Mouse (Mus musculus) urinary bladder, postnatal 4 days (tissue): ENCODE data around the gene Zmynd15.
"Not testable (repeated sequence)": the region's sequence is repeated elsewhere in the genome, so short reads cannot be mapped to it uniquely, and the experiment has no call there.

Experiments used
- DNase-seq, 2 experiments: peaks; one replicate each; pipeline ENCODE4 v3.0.0; 2021 to 2022; ENCODE audit warnings: low spot score in 2 of 2

Zmynd15 gene

DNA sequence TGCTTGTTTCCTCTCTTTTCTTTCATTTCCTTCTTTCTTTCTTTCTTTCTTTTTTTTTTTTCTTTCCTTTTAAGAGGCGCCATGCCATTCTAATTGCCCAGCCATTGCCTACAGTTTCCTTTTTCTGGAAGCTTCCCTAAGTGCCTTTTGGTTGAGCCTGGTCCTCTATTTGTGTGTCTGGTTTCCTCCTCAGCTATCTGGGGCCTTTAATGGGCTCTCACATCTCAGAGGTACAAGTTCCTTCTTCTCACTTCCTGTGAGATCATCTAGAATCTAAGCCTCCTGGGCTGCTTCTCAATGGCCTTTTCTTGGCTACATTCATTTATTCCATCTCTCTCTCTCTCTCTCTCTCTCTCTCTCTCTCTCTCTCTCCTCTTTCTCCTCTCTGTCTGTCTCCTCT is 11.9 kb upstream of the Zmynd15 start:
- no peak for DNase-seq

DNA sequence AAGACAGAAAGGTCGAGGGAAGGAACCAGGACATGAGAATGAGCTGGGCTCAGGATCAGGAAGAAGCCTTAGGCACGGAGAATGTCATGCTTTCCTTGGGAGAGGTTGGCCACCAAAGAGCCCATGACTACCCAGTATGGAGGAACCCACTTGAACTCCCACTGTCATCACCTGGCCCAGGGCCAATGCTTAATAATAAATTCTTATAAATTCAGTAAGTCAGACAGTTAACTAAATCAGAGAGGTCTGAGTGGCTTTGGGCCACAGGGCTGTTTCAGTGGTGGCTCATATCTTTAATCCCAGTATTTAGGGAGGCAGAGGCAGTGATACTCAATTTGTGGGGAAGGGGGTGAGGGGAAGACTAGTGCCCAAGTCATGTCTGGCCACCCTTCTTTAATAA is 8.3 kb upstream of the Zmynd15 start:
- no peak for DNase-seq

DNA sequence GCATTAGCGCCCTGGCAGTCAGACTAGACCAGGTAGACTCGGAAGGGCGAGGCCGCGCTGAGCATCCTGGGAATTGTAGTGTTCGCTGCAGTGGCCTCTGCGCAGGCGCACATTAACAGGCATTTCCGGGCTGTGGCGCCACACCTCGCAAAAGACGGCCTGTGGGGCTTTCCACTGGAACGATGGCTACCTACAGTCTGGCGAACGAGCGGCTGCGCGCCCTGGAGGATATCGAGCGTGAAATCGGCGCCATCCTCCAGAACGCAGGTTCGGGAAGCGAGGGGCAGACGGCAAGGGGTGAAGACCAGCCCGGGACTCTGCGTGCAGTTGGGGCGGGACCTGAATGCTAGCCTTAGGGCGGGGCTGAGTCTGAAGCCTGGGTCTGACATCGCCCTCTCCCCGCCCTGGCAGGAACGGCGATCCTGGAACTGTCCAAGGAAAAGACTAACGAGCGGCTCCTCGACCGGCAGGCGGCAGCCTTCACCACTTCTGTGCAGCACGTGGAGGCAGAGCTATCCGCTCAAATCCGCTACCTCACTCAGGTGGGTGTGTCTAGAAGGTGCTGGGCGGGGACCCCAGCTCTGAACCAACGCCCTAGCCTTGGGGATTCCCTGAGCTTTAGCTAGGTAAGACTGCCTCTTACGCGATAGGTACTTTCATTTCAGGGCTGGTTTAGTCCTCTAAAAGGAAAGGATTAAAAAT is 7.3 kb upstream of the Zmynd15 start, which contains the start of gene Med11:
Gene Med11 (plus strand): TSS at position 123 of the 702 bp plus-strand sequence.
- peak; percentile 96 for DNase-seq

DNA sequence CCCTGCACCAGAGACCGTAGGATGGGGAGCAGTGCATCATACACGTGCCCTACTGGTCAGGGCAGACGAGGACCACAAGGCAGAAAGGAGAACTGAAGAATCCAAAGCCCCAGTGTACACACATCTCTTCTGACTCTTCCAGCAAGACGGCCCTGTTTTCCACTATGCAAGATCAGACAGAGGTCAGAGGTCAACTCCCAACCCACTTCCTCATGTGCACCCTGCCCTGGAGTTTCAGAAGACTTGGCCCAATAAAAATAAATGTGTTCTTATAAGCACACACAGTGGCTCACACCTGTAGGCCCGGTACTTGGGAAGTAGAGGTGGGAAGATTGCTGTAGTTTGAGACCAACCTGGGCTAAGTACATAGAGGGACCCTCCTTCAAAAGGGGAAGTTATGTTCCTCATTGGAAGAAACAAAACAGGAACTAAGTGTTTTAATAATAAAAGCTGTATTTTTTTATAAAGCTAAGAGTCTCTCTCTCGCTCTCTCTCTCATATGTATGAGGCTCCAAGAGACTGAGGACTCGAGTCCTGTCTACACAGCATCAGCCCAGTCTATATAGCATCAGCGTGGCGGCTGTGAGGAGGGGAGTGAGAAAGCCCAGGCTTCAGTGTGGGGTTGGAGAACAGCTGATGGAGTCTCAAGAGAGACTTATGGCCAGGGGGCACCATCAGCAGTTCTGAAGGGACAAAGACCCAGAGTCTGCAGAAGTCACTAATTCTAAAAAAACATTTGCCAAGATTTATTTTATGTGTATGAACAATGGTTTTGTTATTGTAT is 5.8 kb upstream of the Zmynd15 start:
- no peak for DNase-seq

DNA sequence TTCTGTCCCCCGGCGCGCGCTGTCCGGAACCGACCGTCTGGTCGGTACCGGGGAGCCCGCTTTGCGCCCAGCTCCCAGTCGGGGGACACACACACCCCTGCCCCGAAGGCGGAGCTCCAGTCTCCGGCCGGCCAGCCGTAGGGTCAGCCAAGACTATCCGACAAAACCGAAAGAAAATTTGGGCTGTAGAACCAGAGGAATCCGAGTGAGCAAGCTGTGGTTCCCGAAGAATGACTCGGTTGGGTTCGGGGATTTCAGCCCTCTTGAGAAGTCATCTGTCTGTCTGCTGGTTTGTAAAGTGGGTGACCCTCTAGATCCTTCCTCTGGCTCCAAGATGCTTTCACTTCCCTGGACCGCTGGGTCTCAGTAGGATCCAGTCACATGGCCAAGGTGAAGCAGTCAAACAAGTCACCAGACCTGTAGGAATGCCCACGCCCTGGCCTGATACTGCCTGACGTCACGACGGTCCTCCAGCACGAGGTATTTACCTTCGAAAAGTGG is 418 bp downstream of the Zmynd15 start, which contains the start of gene Cxcl16:
Gene Cxcl16 (minus strand): TSS at position 384 of the 501 bp plus-strand sequence.
- DNase-seq, result peak in 1 of 2 experiments; percentile 41

DNA sequence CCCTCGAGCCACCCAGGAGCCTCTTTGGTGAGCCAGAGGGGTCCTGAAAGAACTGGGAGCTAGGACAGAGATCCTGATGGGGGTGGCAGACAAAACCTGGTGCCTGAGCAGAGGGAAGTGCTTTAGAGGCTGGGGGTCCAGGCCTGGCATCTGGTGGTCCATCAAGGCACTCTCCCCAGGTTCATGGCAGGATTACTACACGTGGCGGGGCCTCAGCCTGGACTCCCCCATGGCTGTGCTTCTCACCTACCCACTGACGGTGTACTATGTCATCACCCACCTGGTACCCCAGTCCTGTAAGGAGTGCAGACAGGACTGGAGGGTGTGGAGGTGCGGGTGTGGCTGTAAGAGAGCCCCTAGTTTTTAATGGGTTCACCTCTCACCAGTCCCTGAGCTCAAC is 4.7 kb downstream of the Zmynd15 start:
- no peak for DNase-seq

DNA sequence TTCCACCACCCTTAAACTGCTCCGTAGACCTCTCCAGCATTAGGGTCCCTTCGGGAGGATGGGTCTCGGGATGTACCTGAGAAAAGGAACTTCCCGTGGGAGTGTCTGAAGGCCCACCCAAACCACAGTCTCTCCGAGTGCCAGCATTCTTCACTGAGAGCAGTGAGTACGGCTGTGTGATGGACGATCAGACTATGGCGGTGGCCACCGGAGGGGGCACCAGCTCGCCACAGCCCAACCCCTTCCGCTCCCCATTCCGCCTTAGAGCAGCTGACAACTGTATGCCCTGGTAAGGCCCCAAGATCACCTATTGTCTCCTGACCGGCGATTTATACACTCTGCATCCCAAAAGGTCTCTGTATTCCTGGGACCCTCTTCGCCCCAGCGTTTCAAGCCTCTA is 6.0 kb downstream of the Zmynd15 start:
- DNase-seq, result no peak

DNA sequence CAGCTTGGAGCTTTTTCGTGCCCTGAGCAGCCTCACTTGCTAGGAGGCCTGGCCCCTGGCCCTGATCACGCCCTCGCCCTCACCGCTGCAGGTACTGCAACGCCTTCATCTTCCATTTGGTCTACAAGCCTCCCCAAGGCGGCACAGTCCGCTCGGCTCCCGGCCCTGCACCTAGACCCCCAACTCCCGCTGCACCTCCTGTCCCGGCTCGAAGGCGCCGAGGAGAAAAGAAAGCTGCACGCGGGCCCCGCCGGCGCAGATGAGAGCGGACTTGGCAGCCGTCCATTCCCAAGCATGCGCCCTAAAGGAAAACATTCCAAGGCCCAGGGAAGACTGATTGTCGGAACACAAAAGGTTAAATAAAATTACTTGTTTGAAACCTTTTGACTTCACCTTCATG is 6.6 kb downstream of the Zmynd15 start:
- no peak for DNase-seq

DNA sequence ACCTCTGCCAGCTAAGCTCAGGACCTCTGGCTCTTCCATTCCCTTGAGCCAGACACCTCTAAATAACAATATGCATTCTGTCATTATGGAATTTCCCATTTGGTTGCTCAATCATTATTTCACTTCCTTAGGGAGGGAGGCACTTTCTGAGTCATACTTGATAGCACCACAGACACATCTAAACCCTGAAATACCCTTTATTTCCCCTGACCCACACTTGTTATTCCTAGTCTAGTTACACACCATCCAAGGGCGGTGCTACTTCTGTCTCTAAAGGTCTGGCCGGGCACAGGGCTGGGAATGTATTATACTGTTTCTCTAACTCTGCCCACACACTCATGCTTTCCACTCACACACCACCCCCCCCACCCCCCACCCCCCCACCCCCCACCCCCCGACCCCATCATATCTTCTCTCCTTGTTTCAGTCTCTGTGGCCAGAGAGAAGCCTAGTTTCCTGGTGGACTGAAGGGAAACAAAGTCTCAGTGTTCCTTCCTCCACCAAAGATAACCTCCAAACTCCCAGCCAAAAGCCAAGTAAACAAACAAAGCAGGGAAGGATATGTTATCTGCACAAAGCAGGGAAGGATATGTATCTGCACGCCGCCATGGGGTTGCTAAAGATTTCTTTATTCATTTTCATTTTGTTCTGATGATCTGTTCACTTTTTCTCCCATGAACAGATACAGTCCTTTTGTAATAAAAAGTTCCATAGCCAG is 8.8 kb downstream of the Zmynd15 start:
- no peak for DNase-seq

DNA sequence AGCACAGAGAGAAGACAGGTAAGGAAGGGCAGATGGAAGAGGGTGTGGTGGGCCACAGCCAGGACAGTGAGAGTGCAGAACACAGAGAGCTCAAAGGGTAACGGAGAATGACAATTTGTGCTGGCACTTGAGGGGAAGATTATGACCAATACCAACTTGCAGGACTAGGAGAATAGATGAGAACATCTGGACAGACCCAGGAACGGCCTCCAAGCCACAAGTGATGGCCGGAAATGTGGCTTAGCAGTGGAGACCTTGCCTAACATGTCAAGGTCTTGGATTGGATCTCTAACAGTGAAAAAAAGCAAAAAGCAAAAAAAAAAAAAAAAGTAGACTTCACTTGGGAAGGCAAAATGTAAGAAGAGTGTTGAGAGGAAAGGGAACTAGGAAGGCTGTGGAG is 10.5 kb downstream of the Zmynd15 start:
- no peak for DNase-seq

DNA sequence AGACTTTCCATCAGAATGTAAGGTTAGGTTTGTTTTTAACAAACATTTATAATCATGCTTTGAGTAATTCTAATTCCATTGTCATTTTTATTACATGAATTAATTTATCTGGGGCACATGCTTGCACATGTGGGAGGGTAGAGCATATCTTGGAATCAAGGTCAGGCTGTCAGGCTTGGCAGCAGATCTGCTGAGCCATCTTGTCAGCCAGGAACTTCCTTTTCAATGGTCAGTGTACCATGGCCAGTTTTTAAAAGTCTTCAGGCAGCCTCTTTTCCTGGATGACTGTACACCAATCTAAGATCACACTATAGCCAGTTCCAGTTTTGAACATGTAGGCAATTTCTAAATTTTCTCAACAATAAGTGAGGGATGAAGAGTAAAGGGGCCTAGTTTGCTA is 13.5 kb downstream of the Zmynd15 start:
- DNase-seq, result no peak

DNA sequence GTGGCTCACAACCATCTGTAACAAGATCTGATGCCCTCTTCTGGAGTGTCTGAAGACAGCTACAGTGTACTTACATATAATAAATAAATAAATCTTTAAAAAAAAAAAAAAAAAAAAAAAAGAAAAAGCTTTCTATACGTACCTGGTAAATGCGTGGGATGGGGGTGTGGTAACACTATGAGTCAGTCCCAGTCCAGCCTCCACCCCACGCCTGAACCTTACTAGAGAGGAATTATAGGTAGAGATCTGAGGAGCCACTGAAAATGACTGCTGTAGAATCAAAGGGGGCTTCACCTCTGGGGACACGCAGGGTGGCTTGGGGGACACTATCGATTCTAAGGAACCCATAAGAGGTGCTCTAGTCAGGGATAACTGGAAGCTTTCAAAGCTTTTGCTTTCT is 14.1 kb downstream of the Zmynd15 start:
- DNase-seq, result not testable (repeated sequence)

DNA sequence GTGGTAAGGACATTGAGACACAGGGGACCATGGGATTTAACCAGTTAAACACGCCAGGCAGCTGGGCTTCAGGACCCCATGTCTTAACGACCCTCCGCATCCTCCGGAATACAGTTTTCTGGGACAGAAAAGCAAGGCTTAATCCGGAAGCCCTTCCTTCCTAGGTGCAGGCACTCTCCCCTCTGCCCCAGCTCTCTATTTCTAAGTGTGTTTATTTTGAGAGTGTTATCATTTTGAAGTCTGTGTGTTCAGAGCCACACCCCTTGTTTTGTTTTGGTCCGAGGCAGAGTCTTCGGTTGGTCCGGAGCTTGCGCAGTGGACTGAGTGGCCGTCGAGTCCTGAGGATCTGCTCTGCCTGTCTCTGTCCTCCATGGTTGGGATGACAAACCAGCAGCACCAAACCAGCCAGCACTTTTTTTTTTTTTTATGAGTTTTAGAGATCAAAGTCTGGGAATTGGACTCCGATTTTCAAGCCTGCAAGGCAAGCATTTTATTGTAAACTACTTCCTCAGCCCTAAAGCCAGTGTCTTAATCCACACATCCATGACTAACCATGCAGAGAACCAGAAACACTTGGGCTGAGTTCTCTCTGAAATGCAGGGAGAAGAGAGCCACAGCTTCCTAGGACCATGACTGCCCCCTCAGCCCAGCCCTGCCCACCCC is 15.8 kb downstream of the Zmynd15 start:
- DNase-seq, result no peak

DNA sequence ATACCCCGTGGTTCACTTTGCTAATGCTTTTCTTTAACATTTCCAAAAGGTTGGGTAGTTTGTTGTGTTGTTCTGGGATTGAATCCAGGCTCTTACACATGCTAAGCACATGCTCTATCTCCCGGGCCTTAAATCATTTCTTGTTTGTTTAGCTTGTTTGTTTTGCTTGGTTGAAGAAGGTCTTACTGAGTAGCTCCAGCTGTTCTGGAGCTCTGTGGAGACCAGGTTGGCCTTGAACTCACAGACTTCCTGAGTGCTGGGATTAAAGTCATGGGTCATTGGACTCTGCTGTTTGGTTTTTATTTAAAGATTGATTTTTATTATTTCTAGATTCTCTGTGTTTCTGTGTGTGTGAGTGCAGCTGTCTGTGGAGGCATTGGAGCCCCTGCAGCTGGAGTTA is 26.3 kb downstream of the Zmynd15 start:
- DNase-seq, result no peak

DNA sequence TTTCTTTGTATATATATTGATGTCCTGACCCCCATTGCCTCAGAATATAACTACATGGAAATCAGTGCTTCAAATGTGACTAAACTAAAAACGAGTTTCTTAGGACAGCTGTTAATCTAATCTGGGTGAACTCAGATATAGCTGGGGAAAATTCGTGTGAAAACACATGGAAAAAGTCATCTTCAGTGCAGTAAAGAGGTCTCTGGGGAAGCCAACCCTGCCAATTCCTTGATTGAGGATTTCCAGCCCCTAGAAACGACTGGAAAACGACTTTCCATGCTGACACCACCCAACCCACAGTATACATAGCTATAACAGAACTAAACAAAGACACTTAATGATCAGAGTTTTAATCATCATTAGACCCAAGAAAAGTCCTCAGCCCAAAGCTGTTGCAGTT is 28.6 kb downstream of the Zmynd15 start:
- DNase-seq, result no peak

DNA sequence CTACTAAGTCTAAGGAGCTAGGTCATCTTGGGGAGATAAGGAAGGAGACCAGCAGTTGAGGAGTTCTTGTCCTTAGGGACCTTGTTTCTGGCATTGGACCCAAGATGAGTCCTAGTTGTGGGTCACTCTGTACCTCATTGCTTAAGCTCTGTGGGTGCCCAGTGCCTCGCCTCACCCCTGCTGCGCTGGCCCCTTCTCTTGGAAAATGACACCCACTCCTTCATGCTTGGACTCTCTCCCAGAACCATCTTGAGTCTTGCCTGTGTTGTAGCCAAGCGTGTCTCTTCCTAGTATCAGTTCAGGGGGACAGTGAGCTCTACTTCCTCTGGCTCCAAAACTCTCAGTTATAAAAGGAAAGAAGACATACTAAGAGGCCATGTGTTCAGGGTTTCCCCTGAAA is 29.9 kb downstream of the Zmynd15 start:
- DNase-seq, result no peak

DNA sequence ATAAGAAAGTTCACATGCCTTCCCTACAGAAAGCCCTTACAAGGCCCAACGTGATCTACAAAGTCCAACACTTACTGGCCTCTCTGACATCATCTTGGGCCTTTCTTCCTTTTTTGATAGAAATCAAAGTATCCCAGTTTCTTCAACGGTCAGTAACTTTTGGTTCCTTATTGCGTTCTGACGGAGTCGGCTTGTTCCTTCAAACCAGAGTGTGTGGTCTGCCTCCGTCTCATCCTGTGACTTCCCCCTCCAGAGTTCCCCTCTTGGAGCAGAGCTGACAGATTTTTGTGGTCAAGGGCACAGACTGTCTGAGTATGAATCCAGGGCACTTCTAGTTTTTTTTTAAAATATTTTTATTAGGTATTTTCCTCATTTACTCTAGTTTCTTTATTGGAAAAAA is 30.5 kb downstream of the Zmynd15 start:
- DNase-seq, result no peak

DNA sequence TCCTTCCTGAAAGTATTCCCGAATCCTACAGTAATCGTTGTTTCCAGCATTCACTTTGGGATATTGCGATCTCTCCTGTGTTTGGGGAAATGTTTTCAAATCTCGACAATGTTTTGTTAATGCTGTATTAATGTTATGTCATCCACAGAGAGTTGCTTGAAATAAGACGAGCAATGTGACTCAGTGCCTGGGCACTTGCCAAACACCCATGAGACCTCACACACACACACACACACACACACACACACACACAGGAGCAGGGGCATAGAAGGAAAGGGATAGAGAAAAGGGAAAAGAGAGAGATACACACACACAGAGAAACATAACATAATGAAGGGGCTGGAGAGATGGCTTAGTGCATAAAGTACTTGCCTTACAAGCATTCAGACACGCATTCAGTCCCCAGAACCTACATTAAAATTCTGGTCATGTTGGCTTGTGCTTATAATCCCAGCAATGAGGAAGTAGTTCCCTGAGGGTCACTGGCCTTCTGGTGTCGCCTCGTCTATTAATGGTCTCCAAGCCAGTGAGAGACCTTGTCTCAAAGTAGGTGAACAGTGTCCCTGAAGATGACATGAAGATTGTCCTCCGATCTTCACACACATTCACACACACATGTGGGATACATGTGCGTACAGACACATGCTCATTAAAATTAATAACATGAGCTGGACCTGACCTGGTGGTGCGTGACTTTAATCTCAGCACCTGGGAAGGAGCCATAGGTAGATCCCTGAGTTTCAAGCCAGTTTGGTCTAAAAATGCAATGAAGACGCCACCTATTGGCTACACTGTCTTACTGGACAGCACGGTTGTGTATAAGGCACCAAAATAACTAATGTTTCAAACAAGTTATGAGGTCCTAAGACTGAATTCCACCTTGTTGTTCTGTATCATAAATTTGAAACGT is 40.6 kb downstream of the Zmynd15 start:
- no peak for DNase-seq

DNA sequence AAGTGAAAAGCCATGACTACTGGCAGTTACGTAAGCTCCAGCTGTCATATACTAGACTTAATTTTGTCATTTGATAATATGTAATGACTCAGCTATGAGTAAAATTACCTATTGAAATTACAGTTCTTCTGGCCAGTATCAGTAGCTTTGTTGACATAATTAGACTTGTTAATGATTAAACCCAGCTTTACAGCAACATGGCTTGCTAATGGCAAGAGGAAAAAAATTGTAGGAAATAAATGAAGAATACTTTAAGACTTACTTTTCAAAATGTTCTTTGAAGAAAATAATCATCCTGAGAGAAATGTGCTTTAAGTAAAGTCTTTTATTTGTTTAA is 41.2 kb downstream of the Zmynd15 start:
- no peak for DNase-seq

DNA sequence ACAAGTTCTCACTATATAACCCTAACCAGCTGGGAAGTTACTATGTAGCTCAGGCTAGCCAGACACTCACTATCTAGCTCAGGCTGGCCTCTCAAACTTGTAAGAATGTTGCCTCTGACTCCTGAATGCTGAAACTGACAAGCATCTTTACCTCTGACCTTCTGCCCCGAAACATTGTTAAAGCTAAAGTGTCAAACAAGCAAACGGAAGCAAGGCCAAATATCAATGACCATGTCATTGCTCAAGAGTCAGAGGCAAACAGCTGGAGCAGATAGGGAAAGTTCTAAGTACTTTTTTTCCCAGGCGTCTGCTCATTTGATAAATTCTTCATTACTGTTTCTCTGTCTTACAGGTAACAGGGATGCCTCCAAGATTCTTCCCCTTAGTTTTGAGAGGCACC is 42.8 kb downstream of the Zmynd15 start:
- no peak for DNase-seq

DNA sequence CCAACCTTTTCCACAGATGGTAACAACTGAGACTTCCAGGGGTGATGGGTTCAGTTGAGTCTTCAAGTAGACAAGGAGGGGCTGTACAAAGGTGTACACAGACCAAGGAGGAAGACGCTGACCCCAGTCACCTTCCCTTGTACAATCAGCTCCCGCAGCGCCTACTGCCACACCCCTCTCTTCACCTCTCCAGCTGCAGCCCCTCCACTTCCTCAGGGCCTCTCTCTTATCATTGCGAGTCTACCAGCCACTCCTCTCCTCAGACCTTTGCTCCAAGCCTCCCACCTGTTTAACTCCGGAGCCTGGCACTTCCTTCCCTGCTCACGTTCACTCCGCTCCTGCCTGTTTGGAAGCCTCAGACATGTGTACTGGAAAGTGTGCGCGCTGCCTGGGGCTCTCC is 45.7 kb downstream of the Zmynd15 start, which contains the start of gene Tm4sf5:
Gene Tm4sf5 (plus strand): TSS at position 275 of the 400 bp plus-strand sequence.
- no peak for DNase-seq
